Mouse (Mus musculus): ENCODE results near the gene Snrk.

DNA sequence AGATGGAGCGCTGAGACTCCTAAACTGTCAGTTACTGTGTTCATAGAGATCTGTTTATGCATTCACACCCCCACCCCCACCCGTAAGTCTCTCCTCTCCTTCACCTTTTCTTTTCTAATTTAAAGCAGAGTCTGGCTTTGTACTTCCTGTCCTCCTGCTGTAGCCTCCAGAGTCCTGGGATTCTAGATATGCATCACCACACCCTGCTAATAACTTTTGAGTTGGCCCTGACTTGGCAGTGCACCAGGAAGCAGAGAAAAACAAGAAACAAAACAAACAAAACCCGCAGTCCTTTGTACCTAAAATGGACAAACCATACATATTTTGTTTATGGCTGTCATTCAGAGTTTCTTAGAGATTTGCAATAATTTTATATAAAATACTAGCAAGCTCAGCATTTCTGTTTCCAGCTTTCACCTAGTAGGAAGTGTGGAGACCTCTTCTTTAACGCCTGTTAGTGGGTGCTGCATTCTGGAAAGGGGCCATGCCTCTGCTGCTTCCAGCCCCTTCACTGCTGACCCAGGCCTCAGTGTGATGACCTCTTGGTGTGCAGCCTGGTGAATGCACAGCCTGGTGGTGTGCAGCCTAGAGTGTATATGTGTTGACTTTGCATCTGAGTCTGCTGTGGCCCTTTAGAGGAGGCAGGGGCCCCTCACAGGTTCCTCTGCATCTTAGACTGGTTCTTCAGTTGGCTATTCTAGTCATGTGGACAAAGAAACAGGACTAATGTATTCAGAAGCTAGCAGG is 29.2 kb downstream of the Snrk start:
- no peak for TF ChIP-seq CTCF (IDR thresholded peaks at IDR 0.05; ENCODE audit: borderline replicate concordance, insufficient read depth, low read length)
- no peak for TF ChIP-seq POLR2A (IDR thresholded peaks at IDR 0.05; ENCODE audit: low read depth, low read length)
